Mouse (Mus musculus) lung, postnatal 14 days (tissue): ENCODE measurements around the gene Hoxb2.
A peak's percentile ranks its signal among the peaks of the same experiment; 100 is the strongest.

Experiments
- DNase-seq: peaks from one replicate; pipeline ENCODE4 v3.0.0; 2021

Gene Hoxb2

GRCm38 (mm10) chr11:96316696-96317607 is 33.4 kb upstream of the Hoxb2 start:
- no peak for DNase-seq

DNA sequence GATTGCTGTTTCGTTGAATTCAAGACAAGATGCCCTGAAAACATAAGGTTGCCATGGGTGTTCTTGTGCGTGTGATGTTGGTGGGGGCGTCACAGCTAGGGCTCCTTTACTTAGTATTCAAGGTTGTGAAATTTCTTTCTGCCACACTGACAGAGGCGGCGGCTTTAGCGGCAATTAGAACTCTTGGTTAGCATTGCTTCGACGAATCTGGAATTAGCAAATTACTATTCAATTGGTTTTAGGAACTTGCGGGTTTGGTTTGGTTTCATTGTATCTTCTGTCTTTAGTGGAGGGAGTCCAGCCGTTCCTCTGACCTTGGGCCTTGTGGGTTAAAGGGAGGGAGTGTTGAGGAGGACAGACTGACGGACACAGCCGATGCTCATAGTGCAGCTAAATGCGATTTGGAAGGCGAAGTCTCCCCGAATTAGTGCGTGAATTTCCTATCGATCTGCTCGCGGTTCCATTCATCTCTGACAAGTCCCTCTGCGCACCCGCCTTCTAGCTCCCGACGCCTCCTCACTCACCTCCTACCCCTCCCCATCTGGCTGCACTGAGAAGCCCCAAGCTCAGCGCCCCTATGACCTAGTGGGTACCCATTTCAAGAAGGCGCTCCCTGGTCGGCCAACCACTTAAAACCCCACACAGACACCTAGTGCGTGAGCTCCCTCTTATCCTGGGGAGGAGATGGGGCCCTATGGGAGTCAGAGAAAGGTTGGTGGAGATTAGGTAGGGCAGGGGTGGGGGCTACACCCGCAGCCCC is 32.5 kb upstream of the Hoxb2 start, which contains the start of gene Hoxb4:
Gene Hoxb4, plus strand, starts transcription at position 660 of the 760 bp plus-strand sequence.
- no peak for DNase-seq

- peak; percentile 73 for DNase-seq
Measured at GRCm38 (mm10) chr11:96318368-96319070, 31.8 kb upstream of the Hoxb2 start.

DNA sequence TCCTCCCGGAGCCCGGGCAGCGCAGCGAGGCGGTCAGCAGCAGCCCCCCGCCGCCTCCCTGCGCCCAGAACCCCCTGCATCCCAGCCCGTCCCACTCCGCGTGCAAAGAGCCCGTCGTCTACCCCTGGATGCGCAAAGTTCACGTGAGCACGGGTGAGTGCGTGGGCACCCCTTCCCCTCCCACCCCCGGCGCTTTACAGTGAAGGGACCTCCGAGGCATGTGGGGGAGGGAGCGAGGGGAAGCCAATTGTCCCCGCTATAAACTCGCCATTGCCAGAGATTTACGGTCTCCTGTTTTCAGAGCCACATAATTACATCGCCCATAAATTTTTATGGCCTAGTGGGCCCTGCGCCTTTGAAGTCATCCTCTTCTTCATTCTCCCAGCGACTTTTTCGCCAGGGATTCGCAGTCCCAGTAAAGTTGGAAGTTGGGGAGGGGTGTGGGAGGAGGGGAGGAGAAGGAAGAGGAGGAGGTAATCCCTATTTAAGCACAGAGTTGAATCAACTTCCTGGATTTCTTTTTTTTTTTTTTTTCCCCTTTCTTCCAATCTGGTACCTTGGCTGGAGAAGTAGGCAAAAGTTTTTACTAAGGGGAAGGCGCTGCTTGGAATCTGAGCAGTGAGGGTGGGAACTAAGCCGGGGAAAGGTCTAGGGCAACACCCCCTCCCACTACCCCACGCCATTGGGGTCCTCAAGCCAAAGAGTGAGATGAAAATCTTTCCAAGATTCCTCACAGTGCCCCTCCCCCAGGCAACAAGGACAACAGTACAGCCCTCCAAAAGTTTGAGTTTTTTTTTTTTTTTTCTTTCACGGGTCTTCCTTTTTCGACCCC is 31.0 kb upstream of the Hoxb2 start:
- no peak for DNase-seq

GRCm38 (mm10) chr11:96319910-96320309 is 30.4 kb upstream of the Hoxb2 start:
- DNase-seq, result no peak

DNA sequence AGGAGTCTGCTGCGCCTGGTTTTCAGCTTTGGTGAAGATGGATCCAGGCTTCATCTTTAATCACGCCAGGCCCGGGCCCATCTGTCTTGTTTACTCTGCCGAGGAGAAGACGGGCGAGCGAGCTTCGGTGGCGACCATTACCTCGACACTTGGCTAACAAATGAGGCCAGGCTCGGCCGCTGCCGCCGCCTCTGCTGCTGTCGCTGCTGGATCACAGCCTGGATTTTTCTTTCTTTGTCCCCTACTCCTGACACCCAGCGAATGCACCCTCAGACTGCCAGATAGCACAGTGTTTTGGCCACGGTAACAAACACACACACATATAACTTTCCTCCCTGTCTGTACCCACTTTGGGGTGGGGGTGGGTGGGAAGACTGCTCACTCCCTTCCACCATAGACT is 29.6 kb upstream of the Hoxb2 start:
- no peak for DNase-seq

DNA sequence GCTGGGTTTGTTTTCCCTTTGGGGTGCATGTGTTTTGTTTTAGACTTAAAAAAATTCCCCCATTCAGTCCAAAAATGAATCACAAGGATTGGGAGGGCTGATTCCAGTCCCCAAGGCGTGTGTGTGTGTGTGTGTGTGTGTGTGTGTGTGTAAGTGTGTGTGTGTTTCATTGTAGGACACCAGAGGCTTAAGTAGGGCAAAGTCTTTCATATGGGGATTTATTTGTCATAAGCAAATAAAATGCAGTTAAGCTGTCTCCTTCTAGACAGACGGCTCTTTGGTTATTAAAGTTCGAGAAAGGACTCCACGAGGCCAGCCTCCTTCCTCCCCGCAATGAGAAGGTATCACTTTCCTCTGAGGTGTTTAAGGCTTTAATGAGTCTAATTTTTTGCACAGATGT is 28.5 kb upstream of the Hoxb2 start:
- DNase-seq, result no peak

DNA sequence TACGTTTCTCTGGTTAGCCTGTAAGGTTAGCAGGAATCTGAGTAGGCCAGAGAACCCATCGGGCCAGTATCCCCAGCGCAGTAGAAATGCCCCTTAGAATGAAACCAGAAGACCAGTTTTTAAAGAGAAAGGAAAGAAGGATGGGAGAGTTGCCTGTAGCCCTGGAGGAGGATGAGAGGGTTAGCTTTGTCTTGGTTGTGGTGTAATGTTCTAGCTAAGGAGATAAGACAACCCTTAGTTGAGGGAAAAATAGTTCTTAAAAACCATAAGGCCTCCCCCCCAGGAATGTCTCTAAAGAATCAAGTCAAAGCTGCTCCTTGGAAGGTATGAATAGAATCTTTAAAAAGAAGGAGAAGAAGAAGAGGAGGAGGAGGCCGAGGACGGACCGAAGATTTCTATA is 27.6 kb upstream of the Hoxb2 start:
- no peak for DNase-seq

GRCm38 (mm10) chr11:96323154-96323553 is 27.2 kb upstream of the Hoxb2 start, which contains the start of gene Hoxb3:
Gene Hoxb3 (plus strand): TSS chr11:96323326.
- DNase-seq, result no peak

DNA sequence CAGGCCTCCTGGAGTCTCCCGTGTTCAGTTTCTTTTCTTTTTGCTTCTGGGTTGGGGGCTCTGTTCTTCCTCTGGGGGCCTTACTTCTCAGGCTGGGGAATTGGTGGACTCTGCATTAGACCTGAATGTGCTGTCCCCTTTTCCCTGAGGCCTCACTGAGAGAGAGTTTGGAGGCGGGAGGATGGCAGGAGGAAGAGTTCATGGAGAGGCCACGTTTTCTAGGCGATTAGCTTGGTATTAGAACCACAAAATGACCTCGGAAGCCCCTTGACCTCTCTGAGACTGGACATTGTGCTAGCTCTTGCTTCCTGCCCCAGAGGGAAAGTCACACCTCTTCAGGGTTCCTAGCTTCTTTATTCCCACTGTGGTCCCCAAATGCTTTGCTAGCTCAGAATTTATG is 26.2 kb upstream of the Hoxb2 start:
- DNase-seq, result no peak

- DNase-seq, result no peak
Measured at GRCm38 (mm10) chr11:96324965-96325364, 25.4 kb upstream of the Hoxb2 start.

- DNase-seq, result no peak
Measured at GRCm38 (mm10) chr11:96325747-96326212, 24.5 kb upstream of the Hoxb2 start.

GRCm38 (mm10) chr11:96326705-96327104 is 23.6 kb upstream of the Hoxb2 start:
- DNase-seq, result no peak

GRCm38 (mm10) chr11:96327122-96327521 is 23.2 kb upstream of the Hoxb2 start:
- DNase-seq, result no peak

- no peak for DNase-seq
Measured at GRCm38 (mm10) chr11:96327750-96328149, 22.6 kb upstream of the Hoxb2 start.

DNA sequence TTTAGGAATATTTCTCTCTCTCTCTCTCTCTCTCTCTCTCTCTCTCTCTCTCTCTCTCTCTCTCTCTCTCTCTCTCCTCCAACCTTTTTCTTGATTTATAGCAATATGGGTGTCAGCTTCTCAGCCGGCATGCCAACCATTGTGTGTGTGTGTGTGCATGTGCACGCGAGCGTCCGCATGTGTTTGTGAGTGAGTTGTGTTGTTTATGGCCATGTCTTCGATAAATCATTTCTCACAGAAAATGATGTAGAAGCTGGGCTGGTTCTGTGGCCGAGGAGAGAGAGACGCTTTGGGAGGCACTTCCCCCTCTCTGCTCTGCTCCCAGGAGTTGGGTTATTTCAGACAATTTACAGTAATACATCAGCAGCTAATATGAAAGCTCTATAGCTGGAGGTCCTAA is 21.7 kb upstream of the Hoxb2 start:
- no peak for DNase-seq

DNA sequence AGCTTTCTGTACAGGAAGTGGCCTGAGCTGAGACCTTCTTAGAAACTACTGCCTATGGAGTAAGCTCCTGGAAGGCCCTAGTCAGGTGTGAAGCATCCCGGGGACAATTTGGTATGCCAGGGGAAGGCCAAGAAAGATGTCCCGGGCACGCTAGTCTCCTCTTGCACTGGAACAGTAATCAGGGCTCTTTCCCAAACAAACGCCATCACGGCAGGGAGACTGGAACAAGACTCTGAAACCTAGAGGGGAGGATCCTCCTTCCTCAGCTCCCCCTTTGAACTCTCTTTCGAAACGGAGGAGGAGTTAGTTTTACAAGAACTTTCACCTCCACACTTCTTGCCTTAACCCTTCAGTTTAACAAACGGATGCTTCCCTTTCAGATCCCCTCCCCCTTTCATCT is 18.2 kb upstream of the Hoxb2 start:
- DNase-seq, result no peak

- DNase-seq, result no peak
Measured at GRCm38 (mm10) chr11:96332618-96333032, 17.7 kb upstream of the Hoxb2 start.

DNA sequence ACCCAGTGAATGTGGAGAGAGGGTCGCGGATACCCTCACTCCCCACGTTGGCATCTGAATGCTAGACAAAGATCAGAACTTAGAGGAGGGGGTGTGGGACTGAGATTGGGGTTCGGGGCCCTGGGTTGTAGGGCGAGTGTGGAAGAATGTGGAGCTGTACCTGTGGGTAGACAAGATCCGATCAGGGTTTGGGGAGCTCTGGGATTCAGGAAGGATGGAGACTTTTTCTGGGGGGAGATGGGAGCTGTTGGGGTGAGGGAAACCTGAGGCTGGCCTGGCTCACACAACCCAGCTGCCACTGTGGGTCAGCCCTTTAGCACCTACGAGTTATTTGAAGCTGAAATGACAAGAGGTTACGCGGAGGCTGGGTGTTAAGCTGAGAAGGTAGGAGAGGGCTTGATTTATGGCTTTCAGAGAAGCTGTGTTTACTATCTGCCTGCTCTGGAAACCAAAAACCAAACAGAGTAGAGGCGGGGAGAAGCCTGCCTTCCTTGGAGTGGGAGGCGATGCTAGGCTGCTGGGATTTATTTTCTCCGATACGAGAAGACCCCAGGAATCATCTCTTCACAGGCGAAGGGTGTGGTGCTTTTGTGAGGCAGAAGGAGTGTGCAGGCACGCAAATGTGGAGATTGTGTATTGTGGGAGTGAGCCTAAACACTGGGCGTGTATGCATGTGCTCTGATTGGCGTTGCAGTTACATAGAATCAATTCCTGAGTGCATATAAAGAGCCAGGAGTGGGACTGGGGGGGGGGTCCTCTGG is 16.9 kb upstream of the Hoxb2 start:
- DNase-seq, result no peak

GRCm38 (mm10) chr11:96334002-96334364 is 16.3 kb upstream of the Hoxb2 start:
- no peak for DNase-seq

- no peak for DNase-seq
Measured at GRCm38 (mm10) chr11:96334998-96335397, 15.3 kb upstream of the Hoxb2 start.

DNA sequence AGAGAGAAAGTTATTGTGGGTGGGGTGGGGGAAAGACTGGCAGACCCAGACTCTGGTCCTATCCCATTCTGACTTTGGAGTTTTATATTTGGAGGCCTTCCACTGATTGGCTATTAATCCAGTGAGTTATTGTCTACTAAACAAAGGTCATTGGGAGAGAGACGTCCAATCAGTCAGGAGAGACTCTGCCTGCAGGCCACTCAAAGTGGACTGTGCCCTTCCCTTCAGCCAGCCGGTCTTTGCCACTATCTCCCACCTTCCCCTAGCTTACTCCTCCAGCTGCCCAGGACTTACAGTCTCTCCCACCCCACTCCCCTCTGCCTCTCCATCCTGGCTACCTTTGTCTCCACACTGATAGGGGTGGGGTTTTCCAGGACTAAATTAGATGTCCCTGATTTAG is 13.7 kb upstream of the Hoxb2 start:
- DNase-seq, result no peak
